Mouse (Mus musculus): ENCODE results near the gene Prdm16. TPM values are rescaled to one million over a fixed set of nuclear protein-coding genes. Genes with fewer than 3 reads are reported as not detected.

Gene Prdm16
- polyA plus RNA-seq, 1 experiment: not detected

GRCm38 (mm10) chr4:154634001-154634400 lies 2.7 kb downstream of the Prdm16 start:
- TF ChIP-seq USF1 (IDR thresholded peaks at IDR 0.05; ENCODE audit: low read depth): no peak
- TF ChIP-seq MYOD1 (IDR thresholded peaks at IDR 0.05; ENCODE audit: control insufficient read depth, insufficient read length, low read depth): no peak
- TF ChIP-seq MYOG (IDR thresholded peaks at IDR 0.05; ENCODE audit: control insufficient read depth, extremely low read depth, insufficient read length): no peak
- TF ChIP-seq CTCF (IDR thresholded peaks at IDR 0.05; ENCODE audit: control insufficient read depth, insufficient read depth, insufficient read length): no peak
- no peak for TF ChIP-seq CEBPB (IDR thresholded peaks at IDR 0.05; ENCODE audit: low read depth)
- TF ChIP-seq MAX (IDR thresholded peaks at IDR 0.05): no peak
- TF ChIP-seq FOSL1 (IDR thresholded peaks at IDR 0.05; ENCODE audit: insufficient read depth, low read length, poor library complexity, severe bottlenecking): no peak
- Histone ChIP-seq H3K79me3 (ENCODE audit: low read depth) (no peaks in the 10 kb centered on the region), H3K4me3 (ENCODE audit: insufficient read depth, poor library complexity, severe bottlenecking) (no peak overlapping the region), H3K27me3 (ENCODE audit: control insufficient read depth, insufficient read depth, insufficient read length) (no peaks in the 10 kb centered on the region), H3K36me3 (ENCODE audit: control insufficient read depth, insufficient read depth) (no peaks in the 10 kb centered on the region), H3K79me2 (ENCODE audit: control insufficient read depth, insufficient read depth) (no peaks in the 10 kb centered on the region), H3ac (ENCODE audit: control insufficient read depth, insufficient read length, low read depth) (no peak overlapping the region)

GRCm38 (mm10) chr4:154632800-154633764 lies 3.6 kb downstream of the Prdm16 start:
- TF ChIP-seq MYOD1 (IDR thresholded peaks at IDR 0.05; ENCODE audit: control insufficient read depth, insufficient read length, low read depth) (no peak), CEBPB (IDR thresholded peaks at IDR 0.05; ENCODE audit: low read depth) (no peak), CTCF (IDR thresholded peaks at IDR 0.05; ENCODE audit: control insufficient read depth, insufficient read depth, insufficient read length) (no peak), FOSL1 (IDR thresholded peaks at IDR 0.05; ENCODE audit: insufficient read depth, low read length, poor library complexity, severe bottlenecking) (no peak), MAX (IDR thresholded peaks at IDR 0.05) (no peak), MYOG (IDR thresholded peaks at IDR 0.05; ENCODE audit: control insufficient read depth, extremely low read depth, insufficient read length) (no peak), USF1 (IDR thresholded peaks at IDR 0.05; ENCODE audit: low read depth) (no peak)
- no peak overlapping the region for H3ac ChIP-seq (ENCODE audit: control insufficient read depth, insufficient read length, low read depth)
- no peaks in the 10 kb centered on the region for H3K36me3 ChIP-seq (ENCODE audit: control insufficient read depth, insufficient read depth)
- no peaks in the 10 kb centered on the region for H3K79me2 ChIP-seq (ENCODE audit: control insufficient read depth, insufficient read depth)
- no peak overlapping the region for H3K4me3 ChIP-seq (ENCODE audit: insufficient read depth, poor library complexity, severe bottlenecking)
- no peaks in the 10 kb centered on the region for H3K79me3 ChIP-seq (ENCODE audit: low read depth)
- no peaks in the 10 kb centered on the region for H3K27me3 ChIP-seq (ENCODE audit: control insufficient read depth, insufficient read depth, insufficient read length)

- Histone ChIP-seq H3K79me2 (ENCODE audit: control insufficient read depth, insufficient read depth) (no peaks in the 10 kb centered on the region), H3K36me3 (ENCODE audit: control insufficient read depth, insufficient read depth) (no peaks in the 10 kb centered on the region), H3K79me3 (ENCODE audit: low read depth) (no peaks in the 10 kb centered on the region), H3K4me3 (ENCODE audit: insufficient read depth, poor library complexity, severe bottlenecking) (no peak overlapping the region), H3K27me3 (ENCODE audit: control insufficient read depth, insufficient read depth, insufficient read length) (no peaks in the 10 kb centered on the region), H3ac (ENCODE audit: control insufficient read depth, insufficient read length, low read depth) (no peak overlapping the region)
- TF ChIP-seq MYOG (IDR thresholded peaks at IDR 0.05; ENCODE audit: control insufficient read depth, extremely low read depth, insufficient read length): no peak
- TF ChIP-seq FOSL1 (IDR thresholded peaks at IDR 0.05; ENCODE audit: insufficient read depth, low read length, poor library complexity, severe bottlenecking): no peak
- TF ChIP-seq MAX (IDR thresholded peaks at IDR 0.05): no peak
- TF ChIP-seq USF1 (IDR thresholded peaks at IDR 0.05; ENCODE audit: low read depth): no peak
- TF ChIP-seq MYOD1 (IDR thresholded peaks at IDR 0.05; ENCODE audit: control insufficient read depth, insufficient read length, low read depth): no peak
- no peak for TF ChIP-seq CEBPB (IDR thresholded peaks at IDR 0.05; ENCODE audit: low read depth)
Observed at GRCm38 (mm10) chr4:154630763-154631162, 5.9 kb downstream of the Prdm16 start.

GRCm38 (mm10) chr4:154627419-154628142 lies 9.1 kb downstream of the Prdm16 start:
- no peak overlapping the region for H3K4me3 ChIP-seq (ENCODE audit: insufficient read depth, poor library complexity, severe bottlenecking)
- no peak overlapping the region for H3ac ChIP-seq (ENCODE audit: control insufficient read depth, insufficient read length, low read depth)
- no peaks in the 10 kb centered on the region for H3K36me3 ChIP-seq (ENCODE audit: control insufficient read depth, insufficient read depth)
- TF ChIP-seq MYOG (IDR thresholded peaks at IDR 0.05; ENCODE audit: control insufficient read depth, extremely low read depth, insufficient read length): no peak
- TF ChIP-seq USF1 (IDR thresholded peaks at IDR 0.05; ENCODE audit: low read depth): no peak
- TF ChIP-seq MAX (IDR thresholded peaks at IDR 0.05): no peak
- no peak for TF ChIP-seq CTCF (IDR thresholded peaks at IDR 0.05; ENCODE audit: control insufficient read depth, insufficient read depth, insufficient read length)
- no peak for TF ChIP-seq MYOD1 (IDR thresholded peaks at IDR 0.05; ENCODE audit: control insufficient read depth, insufficient read length, low read depth)
- TF ChIP-seq CEBPB (IDR thresholded peaks at IDR 0.05; ENCODE audit: low read depth): no peak
- no peak for TF ChIP-seq FOSL1 (IDR thresholded peaks at IDR 0.05; ENCODE audit: insufficient read depth, low read length, poor library complexity, severe bottlenecking)
- H3K79me2 ChIP-seq (ENCODE audit: control insufficient read depth, insufficient read depth): no peaks in the 10 kb centered on the region
- no peaks in the 10 kb centered on the region for H3K27me3 ChIP-seq (ENCODE audit: control insufficient read depth, insufficient read depth, insufficient read length)
- H3K79me3 ChIP-seq (ENCODE audit: low read depth): no peaks in the 10 kb centered on the region

GRCm38 (mm10) chr4:154626282-154626681 lies 10.4 kb downstream of the Prdm16 start:
- Histone ChIP-seq H3K79me2 (ENCODE audit: control insufficient read depth, insufficient read depth) (no peaks in the 10 kb centered on the region), H3K27me3 (ENCODE audit: control insufficient read depth, insufficient read depth, insufficient read length) (no peaks in the 10 kb centered on the region), H3ac (ENCODE audit: control insufficient read depth, insufficient read length, low read depth) (no peak overlapping the region), H3K36me3 (ENCODE audit: control insufficient read depth, insufficient read depth) (no peaks in the 10 kb centered on the region), H3K4me3 (ENCODE audit: insufficient read depth, poor library complexity, severe bottlenecking) (no peak overlapping the region), H3K79me3 (ENCODE audit: low read depth) (no peaks in the 10 kb centered on the region)
- TF ChIP-seq CEBPB (IDR thresholded peaks at IDR 0.05; ENCODE audit: low read depth) (no peak), FOSL1 (IDR thresholded peaks at IDR 0.05; ENCODE audit: insufficient read depth, low read length, poor library complexity, severe bottlenecking) (no peak), MYOD1 (IDR thresholded peaks at IDR 0.05; ENCODE audit: control insufficient read depth, insufficient read length, low read depth) (no peak), CTCF (IDR thresholded peaks at IDR 0.05; ENCODE audit: control insufficient read depth, insufficient read depth, insufficient read length) (no peak), MAX (IDR thresholded peaks at IDR 0.05) (no peak), USF1 (IDR thresholded peaks at IDR 0.05; ENCODE audit: low read depth) (no peak), MYOG (IDR thresholded peaks at IDR 0.05; ENCODE audit: control insufficient read depth, extremely low read depth, insufficient read length) (no peak)

All from C2C12 (cell line).